Mouse (Mus musculus) cerebral cortex, adult 2 months (tissue): ENCODE data around the gene Steap3.

Experiments used
- WGBS: fragments of 180-500 bp; shearing (Covaris S2); methylation state at CpG from one replicate; pipeline ENCODE4 v1.1.7; 2018; 5-methylcytosine and 5-hydroxymethylcytosine counted together

The Steap3 gene

DNA sequence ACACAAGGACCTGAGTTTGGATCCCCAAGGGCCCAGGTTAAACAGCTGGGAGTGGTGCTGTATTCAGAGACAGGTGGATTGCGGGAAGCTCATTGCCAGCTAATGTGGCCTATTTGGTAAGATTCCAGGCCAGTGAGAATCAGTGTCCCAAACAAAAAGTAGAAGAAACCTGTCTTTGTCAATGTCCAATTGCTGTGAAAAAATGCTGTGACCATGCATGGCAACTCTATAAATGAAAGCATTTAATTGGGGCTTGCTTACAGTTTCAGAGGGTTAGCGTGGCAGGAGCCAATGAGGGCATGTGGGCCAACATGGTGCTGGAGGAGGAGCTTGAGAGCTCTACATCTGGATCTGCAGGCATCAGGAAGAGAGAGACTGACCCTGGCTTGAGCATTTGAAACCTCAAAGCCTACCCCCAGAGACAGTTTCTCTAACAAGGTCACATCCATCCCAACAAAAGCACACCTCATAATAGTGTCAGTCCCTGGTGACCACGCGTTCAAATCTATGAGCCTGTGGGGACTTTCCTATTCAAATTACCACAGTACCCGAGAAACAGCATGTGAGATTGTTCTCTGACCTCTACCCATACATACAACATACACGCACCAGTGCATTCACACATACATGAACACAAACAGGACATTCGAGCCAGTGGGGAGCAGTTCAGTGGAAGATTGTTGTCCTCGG, 126.8 kb downstream of the Steap3 start:
- WGBS = 90% methylated on average over 8 of the region's 8 CpGs

DNA sequence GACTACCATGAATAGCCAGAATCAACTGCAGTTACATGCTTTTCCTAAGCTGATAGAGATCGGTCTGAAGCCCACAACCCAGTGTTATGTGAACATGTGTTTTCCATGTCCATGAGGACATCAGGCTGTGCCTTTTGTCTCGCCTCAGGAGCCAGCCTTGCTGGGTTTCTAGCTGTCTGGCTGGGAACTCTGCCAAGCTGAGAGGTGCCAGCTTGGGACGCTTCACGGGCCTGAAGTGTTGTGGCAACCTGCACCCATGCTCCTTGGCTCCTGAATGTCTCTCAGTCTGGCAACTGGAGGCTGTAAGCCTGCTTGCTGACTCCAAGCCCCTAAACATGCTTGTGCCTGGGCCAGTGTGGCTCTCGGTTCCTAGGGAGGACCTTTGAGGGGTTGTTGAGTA, 130.0 kb downstream of the Steap3 start:
- 45% methylated on average over 5 of the region's 5 CpGs for WGBS
